22 mouse cellular contexts compared by ENCODE assay signal in genomic region chr13:43549870-43550269, GRCm38 (mm10). TPM values are rescaled to one million over a fixed set of nuclear protein-coding genes. Genes with fewer than 3 reads are reported as not detected.
DNase-seq lines count a peak whose midpoint lies in the region; ATAC-seq and TF ChIP-seq lines count a peak whose summit lies in the region.
"Had no signal": no experiment of that assay in that cellular context is flagged by ENCODE, and none has a peak within 500 bp of the region (broad histone marks: within the 10 kb centered on the region; RNA-seq: fewer than 3 reads in every experiment).

No protein-coding gene starts in this region.

- no peak overlapping the region for H3K9ac ChIP-seq in liver, postnatal 0 days (replicated peaks)
- H3K9ac ChIP-seq: forebrain, embryonic 13.5 days; hindbrain, embryonic 12.5 days; intestine, embryonic 15.5 days; kidney, embryonic 15.5 days; limb, embryonic 15.5 days; stomach, embryonic 15.5 days had no signal

- no peak for TF ChIP-seq EP300 in liver, postnatal 0 days (IDR thresholded peaks at IDR 0.05; ENCODE audit: low read depth)

- no peaks in the 10 kb centered on the region for H3K9me3 ChIP-seq in liver, postnatal 0 days (ENCODE audit: low read length)
- H3K9me3 ChIP-seq: forebrain, embryonic 13.5 days; G1E; hindbrain, embryonic 12.5 days; intestine, embryonic 15.5 days; kidney, embryonic 15.5 days; limb, embryonic 15.5 days; stomach, embryonic 15.5 days had no signal

- ATAC-seq in liver, postnatal 0 days, result no peak
- peak; percentile 48 for ATAC-seq in megakaryocyte, adult 5-6 weeks (ENCODE audit: poor library complexity, severe bottlenecking)
- ATAC-seq: forebrain, embryonic 13.5 days; intestine, embryonic 15.5 days had no signal

- TF ChIP-seq CTCF in liver, postnatal 0 days (IDR thresholded peaks at IDR 0.05; ENCODE audit: low read depth), result no peak
- TF ChIP-seq CTCF in bone marrow macrophage, adult 2 months (IDR thresholded peaks at IDR 0.05; ENCODE audit: low read depth, low read length), result no peak

- no peak overlapping the region for H3K4me2 ChIP-seq in liver, postnatal 0 days (ENCODE audit: low read depth, low read length)
- H3K4me2 ChIP-seq: forebrain, embryonic 13.5 days; hindbrain, embryonic 12.5 days; intestine, embryonic 15.5 days; kidney, embryonic 15.5 days; limb, embryonic 15.5 days; stomach, embryonic 15.5 days had no signal

- 61% methylated on average over 7 of the region's 7 CpGs for WGBS in liver, postnatal 0 days (ENCODE audit: insufficient replicate concordance)

- peaks cover 45% of the 10 kb centered on the region for H3K36me3 ChIP-seq in liver, postnatal 0 days (replicated peaks; ENCODE audit: insufficient read depth, low read length)

- H3K4me3 ChIP-seq in liver, postnatal 0 days (ENCODE audit: low read depth, low read length), result no peak overlapping the region
- peak overlapping the region; percentile 40 for H3K4me3 ChIP-seq in bone marrow macrophage, adult 2 months (ENCODE audit: insufficient read depth, low read length)
- H3K4me3 ChIP-seq: forebrain, embryonic 13.5 days; hindbrain, embryonic 12.5 days; intestine, embryonic 15.5 days; kidney, embryonic 15.5 days; limb, embryonic 15.5 days; stomach, embryonic 15.5 days had no signal

- no peaks in the 10 kb centered on the region for H3K27me3 ChIP-seq in liver, postnatal 0 days (ENCODE audit: insufficient read depth, low read length)
- H3K27me3 ChIP-seq: forebrain, embryonic 13.5 days; hindbrain, embryonic 12.5 days; intestine, embryonic 15.5 days; kidney, embryonic 15.5 days; limb, embryonic 15.5 days; stomach, embryonic 15.5 days had no signal

- H3K4me1 ChIP-seq in liver, postnatal 0 days (ENCODE audit: insufficient read depth), result no peaks in the 10 kb centered on the region
- H3K4me1 ChIP-seq in bone marrow macrophage, adult 2 months (ENCODE audit: control insufficient read depth, insufficient read depth, low read length), result peaks cover 30% of the 10 kb centered on the region
- H3K4me1 ChIP-seq: forebrain, embryonic 13.5 days; hindbrain, embryonic 12.5 days; intestine, embryonic 15.5 days; kidney, embryonic 15.5 days; limb, embryonic 15.5 days; stomach, embryonic 15.5 days had no signal

- 0 out of 2 replicates have a peak overlapping the region, but pooled peaks have one; percentile 35 for H3K27ac ChIP-seq in liver, postnatal 0 days (ENCODE audit: low read depth)
- H3K27ac ChIP-seq in bone marrow macrophage, adult 2 months (ENCODE audit: insufficient read depth, low read depth, low read length), result peak overlapping the region; percentile 86
- H3K27ac ChIP-seq: forebrain, embryonic 13.5 days; hindbrain, embryonic 12.5 days; intestine, embryonic 15.5 days; kidney, embryonic 15.5 days; limb, embryonic 15.5 days; stomach, embryonic 15.5 days had no signal

- TF ChIP-seq POLR2A in bone marrow macrophage, adult 2 months (IDR thresholded peaks at IDR 0.05; ENCODE audit: borderline replicate concordance, low read depth, low read length), result no peak

- DNase-seq in liver, postnatal 0 days, result no peak
- no peak for DNase-seq in liver
- DNase-seq in B cell, adult 2 months, result peak; percentile 22 to 31
- no peak for DNase-seq in left cerebral cortex, adult 9 months (ENCODE audit: low spot score in 2 of 2)
- no peak for DNase-seq in retina, postnatal 1 day
- no peak for DNase-seq in spleen, postnatal 4 days (ENCODE audit: low spot score in 2 of 2)
- DNase-seq: adrenal gland, postnatal 25 days; cerebellum, adult 18-20 months; cerebellum, postnatal 25 days; gastrocnemius, postnatal 14 days; layer of hippocampus, postnatal 36 days; lung, postnatal 10 days; thymus, adult 18-20 months had no signal

RNA-seq across cellular contexts. Expression of gene Mcur1, which starts 10.1 kb away (rescaled TPM):
- 8.8 and 8.9 TPM in 2 replicates for polyA plus RNA-seq in liver, postnatal 0 days (2015; fragmentation: Nextera tagmentation; extraction: Ambion mirVana)
- 40.0 and 40.2 TPM in 2 replicates for polyA plus RNA-seq in bone marrow macrophage, adult 2 months (2012; ENCODE audit: insufficient read depth, insufficient read length, missing spikeins)
- total RNA-seq in megakaryocyte, adult 5-6 weeks (2015), result 28.5 and 35.3 TPM in 2 replicates
- total RNA-seq in megakaryocyte, adult 5-6 weeks (2017), result 21.3 and 25.6 TPM in 2 replicates

Comparison
In these comparisons a context has a peak if more than half of its experiments do, and no peak if none do; other contexts are left out.
1. DNase-seq: peak in B cell, adult 2 months (2 of 2); none in liver, postnatal 0 days (single experiment), liver (single experiment), left cerebral cortex, adult 9 months (0 of 2), retina, postnatal 1 day (single experiment) and spleen, postnatal 4 days (0 of 2).